Mouse (Mus musculus): ENCODE data around the gene Gfy. TPM values are rescaled to one million over a fixed set of nuclear protein-coding genes. Genes with fewer than 3 reads are reported as not detected.

Gfy gene
- total RNA-seq (2017): not detected in 3 replicates

DNA sequence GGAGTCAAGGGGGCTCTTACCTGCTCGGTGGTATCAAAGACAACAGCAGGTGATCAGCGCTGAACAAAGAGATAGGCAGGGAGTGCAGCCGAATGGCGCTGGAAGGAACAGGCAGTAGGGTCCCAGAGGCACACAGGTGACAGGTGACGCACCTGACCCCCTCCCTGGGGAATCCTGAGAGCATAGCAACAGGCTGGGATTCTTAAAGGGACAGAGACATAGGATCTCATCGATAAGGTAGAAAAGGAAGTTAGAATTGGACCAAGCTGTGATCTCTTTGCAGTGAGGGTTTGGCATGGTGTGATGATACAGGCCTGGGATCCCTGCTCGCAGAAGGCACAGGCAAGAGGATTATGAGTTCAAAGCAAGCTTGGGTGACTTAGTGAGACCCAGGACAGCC, at the start of gene Gfy:
Gfy (minus strand) TSS at position 101 of the 400 bp plus-strand sequence.
- ATAC-seq (replicated peaks; ENCODE audit: insufficient number of reproducible peaks, low FRiP score, low TSS enrichment, poor library complexity, severe bottlenecking): no peak

DNA sequence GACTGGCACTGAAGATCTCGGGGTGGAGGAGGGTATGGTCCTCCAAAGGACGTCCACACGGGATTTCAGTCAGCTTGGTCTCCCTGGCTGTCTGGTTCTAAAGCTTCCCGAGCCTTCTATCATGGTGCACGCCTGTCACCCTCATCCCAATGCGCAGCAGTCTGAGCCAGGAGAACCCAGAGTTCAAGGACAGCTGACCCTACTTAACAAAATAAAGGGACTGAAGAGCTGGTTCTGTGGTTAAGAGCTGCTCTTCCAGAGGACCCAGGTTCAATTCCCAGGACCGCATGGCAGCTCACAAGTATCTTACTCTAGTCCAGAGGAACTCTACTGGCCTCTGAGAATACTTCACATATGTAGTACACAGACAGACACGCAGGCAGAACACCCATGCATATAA, 49.7 kb upstream of the Gfy start:
- no peak for ATAC-seq (replicated peaks; ENCODE audit: insufficient number of reproducible peaks, low FRiP score, low TSS enrichment, poor library complexity, severe bottlenecking)

DNA sequence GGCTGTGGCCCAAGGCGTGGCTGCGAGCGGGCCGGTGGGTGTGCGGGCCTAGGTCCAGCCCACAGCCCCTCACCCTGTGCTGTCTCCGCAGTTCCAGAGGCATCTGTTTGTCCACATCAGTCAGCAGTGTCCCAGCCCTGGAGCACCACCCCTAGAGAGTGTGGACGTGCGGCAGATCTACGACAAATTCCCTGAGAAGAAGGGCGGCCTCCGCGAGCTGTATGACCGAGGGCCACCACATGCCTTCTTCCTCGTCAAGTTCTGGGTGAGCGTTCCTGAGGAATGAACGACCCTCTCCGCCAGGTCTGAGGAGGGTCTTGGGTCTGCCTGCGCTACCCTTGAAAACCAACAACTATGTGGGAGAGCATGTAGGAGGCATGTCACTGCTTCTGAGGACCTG, 49.2 kb upstream of the Gfy start:
- ATAC-seq (replicated peaks; ENCODE audit: insufficient number of reproducible peaks, low FRiP score, low TSS enrichment, poor library complexity, severe bottlenecking): no peak

DNA sequence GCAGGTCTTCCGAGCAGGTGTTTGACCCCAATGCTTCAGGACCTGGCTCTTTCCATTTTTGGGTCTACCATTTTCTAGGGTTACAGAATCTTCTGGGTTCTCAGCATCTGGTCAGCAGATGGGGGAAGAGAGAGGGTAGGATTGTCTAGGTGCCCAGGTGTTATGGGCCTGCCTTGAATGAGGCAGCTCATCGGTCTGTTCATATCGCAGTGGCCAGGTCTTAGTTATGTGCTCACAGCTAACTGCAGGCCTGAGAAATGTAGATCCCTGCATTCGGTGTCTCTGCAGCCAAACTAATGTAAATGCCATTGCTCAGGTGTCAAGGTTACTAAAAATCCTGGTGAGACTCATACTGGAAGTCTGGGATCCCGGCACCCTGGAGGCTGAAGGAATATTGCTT, 47.1 kb upstream of the Gfy start:
- ATAC-seq (replicated peaks; ENCODE audit: insufficient number of reproducible peaks, low FRiP score, low TSS enrichment, poor library complexity, severe bottlenecking): no peak

DNA sequence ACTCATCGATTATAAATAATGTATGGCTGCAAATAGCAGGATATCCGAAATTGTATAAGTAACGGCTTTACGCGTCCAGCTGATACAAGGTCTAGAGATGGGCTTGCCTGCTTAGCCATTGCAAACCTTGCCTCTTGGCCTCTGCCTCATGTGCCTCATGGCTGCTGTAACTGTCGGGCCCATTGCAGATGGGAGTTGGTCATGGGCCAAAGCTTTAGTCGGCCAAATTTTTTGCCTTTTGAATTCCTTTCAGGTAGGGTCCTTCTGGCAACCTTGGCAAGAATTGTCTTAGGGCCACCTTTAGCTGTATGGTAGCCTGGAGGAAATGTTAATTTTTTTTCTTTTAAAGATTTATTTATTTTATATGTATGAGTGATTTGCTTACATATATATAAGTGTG, 45.5 kb upstream of the Gfy start:
- no peak for ATAC-seq (replicated peaks; ENCODE audit: insufficient number of reproducible peaks, low FRiP score, low TSS enrichment, poor library complexity, severe bottlenecking)

DNA sequence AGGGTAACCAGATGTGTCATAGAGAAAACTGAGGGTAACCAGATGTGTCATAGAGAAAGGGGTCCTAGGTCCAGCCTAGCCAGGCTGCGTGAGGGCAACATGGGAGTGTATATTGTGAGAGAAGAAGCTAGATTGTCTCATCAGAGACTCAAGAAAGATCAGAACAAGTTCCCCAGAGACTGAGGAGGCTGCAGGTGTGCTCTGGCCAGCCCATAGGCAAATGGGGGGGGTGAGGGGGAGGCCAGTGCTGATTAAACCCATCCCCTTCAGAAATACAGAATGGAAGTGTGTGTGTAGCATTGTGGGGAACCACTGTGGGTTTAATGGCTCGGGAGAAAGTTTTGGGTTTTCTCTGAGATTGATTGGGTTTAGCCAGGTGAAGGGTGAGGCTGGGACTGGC, 42.3 kb upstream of the Gfy start:
- no peak for ATAC-seq (replicated peaks; ENCODE audit: insufficient number of reproducible peaks, low FRiP score, low TSS enrichment, poor library complexity, severe bottlenecking)

DNA sequence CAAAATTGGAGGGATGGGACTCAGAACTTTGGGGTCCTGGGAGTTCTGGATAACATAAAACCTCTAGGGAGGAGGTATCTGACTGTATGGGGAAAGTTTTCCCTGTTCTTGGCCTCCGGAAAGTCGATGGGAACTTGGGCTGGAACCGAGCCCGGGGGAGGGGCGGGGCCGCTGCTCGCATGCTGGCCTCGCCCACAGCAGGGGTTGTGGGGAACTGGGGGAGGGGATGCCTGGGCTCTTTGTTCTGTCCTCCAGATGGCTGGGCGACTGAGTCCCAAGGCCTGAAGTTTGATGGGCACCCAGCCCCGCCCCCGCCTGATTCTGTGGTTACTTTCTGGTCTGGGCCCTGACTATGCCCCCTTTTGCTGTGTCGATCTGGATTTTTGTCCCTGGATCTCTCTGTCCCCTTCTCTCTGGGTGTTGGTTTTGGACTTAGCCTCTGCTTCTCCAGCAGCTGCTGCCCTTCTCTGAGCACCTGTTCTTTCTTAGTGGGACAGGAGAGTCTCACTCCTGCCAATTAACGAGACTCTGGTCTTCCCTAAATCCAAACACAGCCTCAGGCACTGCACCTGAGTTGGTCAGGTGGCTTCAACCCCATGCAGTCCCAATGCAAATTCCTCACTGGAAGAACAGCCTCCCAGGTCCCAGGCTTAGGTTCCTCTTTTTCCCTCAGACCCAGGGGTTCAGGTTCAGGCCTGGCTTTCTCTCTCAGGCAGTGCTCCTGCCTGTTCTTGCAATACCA, 37.2 kb upstream of the Gfy start:
- no peak for ATAC-seq (replicated peaks; ENCODE audit: insufficient number of reproducible peaks, low FRiP score, low TSS enrichment, poor library complexity, severe bottlenecking)

DNA sequence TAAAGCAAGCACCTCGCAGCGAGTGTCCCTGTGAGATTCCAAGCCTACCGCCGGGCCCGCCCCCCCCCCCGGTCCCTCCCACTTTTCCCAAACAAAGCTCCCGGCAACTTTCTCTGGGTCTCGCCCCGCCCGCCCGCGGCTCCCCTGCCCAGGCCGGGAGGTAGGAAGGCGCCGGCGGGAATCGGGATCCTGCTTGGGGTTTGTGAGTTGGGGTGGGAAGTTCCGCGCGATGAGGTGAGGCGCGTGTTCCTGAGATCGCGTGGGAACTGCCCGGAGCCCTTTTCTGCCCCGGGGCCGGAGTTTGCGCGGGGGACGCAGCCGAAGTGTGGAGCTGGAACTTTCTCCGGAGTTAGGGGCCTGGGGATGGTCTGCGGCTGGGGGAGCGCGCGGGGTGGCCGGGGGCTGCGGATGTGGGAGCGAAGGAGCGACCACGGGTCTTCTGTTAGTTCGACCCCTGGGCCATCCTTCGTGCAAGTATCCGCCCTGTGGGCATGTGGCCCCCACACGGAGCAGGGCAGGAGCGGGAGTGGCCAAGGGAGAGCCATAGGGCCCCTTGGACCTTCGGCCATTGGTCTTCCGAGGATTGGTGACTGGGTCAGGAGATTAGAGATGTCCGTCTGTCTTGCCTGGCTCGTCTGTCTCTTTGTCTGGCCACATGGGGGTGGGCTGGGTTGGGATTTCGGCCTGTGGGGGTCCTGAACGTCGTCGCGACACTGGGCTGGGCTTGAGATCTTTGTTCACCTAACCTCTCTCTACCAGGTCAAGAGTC, 36.5 kb upstream of the Gfy start, which contains the start of gene Tead2:
Tead2 (plus strand) TSS at position 81 of the 769 bp plus-strand sequence.
- no peak for ATAC-seq (replicated peaks; ENCODE audit: insufficient number of reproducible peaks, low FRiP score, low TSS enrichment, poor library complexity, severe bottlenecking)

DNA sequence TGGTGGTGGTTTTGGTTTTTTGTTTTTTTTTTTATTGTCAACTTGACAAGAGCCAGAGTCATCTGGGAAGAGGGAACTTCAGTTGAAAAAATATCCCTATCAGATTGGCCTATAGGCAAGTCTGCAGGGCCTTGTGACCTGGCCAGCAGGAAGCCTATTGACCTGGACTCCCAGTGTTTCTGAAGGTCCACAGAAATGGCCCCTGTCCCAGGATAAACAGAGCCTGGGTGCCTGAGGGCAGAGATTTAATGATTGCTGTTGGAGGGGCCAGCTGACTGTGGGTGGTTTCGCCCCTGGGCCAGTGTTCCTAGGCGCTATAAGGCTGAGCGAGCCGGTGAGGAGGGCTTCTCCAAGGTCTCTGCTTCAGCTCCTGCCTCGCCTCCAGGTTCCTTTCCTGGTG, 34.3 kb upstream of the Gfy start:
- no peak for ATAC-seq (replicated peaks; ENCODE audit: insufficient number of reproducible peaks, low FRiP score, low TSS enrichment, poor library complexity, severe bottlenecking)

DNA sequence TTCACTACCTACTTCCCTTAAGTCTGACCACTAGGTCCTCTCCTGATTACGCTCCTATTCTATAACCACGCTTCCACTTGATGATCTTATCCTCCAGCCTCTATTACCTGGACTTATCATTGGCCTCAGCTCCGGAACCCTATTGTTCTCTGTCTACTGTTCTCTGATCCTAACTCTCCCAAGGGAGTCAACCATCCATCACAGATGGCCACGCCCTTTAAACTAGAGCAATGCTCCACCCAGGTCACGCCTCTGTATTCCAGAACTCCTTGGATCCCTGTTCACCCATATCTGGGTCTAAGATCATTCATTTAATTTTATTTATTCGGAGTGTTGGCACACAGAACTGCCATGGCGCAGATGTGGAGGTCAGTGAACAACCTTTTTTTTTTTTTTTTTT, 33.0 kb upstream of the Gfy start:
- no peak for ATAC-seq (replicated peaks; ENCODE audit: insufficient number of reproducible peaks, low FRiP score, low TSS enrichment, poor library complexity, severe bottlenecking)

DNA sequence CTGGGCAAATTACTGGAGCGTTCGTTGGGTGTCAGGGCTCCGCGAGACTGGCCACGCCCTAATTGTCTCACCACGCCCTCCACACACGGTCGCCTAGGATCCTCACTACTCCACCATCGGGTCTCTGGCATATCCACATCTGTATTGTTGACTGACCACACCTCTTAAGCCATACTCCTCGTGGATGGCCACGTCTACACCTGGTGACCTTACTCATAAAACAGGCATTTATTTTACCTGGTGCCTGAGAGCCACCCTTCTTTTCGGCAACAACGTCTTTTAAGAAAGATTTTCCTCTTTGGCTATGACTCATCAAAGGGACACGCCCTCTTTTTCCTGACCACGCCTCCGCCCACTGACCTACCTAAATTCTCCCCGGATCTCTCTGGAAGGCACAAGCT, 32.5 kb upstream of the Gfy start, which contains the start of gene Dkkl1:
Dkkl1 (minus strand) TSS at position 297 of the 401 bp plus-strand sequence.
- peak; percentile 64 for ATAC-seq (replicated peaks; ENCODE audit: insufficient number of reproducible peaks, low FRiP score, low TSS enrichment, poor library complexity, severe bottlenecking)

DNA sequence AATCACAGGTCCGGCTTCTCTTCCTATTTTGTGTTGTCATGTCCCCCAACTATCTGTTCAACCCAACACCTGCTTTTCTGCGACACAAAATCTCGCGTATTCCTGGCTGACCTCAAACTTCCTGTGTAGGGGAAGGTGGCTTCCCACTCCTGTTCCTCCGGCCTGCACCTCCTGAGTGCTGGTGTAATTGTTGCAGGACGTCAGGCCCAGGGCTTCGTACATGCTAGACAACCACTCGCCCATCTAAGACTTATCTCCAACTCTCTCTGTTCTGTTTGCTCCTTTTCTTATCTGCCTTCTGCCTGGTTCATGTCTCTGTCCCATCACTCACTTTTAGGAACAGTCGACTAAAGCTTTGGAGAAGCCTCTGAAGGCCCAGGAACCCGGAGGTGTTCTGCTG, 31.7 kb upstream of the Gfy start:
- no peak for ATAC-seq (replicated peaks; ENCODE audit: insufficient number of reproducible peaks, low FRiP score, low TSS enrichment, poor library complexity, severe bottlenecking)

DNA sequence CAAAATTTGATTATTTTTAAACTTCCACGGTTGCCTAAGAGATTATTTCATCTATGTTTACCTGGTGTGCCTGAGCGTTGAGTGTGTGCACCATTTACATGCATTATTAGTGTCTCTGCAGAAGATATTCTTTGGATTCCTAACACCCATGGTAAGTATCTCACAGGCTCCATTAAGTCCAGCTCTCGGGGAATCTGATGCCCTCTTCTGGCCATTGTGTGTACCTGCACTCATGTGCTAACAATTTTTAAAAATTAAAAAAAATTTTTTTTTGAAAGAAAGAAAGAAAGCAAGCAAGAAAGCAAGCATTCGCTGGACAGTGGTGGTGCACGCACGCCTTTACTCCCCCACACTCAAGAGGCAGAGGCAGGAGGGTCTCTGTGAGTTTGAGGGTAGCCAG, 28.9 kb upstream of the Gfy start:
- no peak for ATAC-seq (replicated peaks; ENCODE audit: insufficient number of reproducible peaks, low FRiP score, low TSS enrichment, poor library complexity, severe bottlenecking)

DNA sequence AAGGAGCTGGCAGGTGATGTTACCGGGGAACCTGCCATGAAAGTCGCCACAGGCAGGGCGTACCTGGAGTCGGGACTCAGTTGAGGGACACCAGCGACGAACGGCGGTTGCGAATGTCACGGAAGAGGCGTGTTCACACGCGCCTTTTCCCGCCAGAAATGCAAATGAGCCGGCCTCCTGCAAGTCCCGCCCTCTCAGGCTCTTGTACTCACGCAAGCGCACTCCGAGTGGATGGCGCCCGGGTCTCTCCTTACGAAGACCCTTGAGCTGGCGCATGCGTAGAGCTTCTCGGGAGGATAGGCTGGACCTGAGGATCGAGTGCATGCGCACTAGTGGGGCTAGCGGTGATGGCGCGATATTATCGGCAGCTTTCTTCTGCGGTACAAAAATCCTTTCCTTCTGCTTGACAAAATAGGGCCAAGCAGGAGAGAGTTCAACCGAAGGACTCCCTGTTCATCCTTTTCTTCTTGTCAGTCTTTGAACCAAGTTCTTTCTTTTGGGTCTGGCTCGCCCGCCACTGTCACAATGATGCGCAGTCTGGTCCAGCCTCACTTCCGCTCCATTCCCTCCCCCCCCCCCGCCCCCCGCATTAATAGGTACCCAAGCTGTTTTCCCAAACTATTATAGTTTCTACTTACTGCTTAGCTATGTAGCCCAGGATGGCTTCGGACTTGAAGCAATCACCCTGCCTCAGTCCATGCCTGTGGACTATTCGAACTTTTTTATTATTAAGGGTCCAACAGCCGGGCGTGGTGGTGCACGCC, 25.2 kb upstream of the Gfy start, which contains the start of gene Ccdc155:
Ccdc155 (minus strand) TSS at position 513 of the 764 bp plus-strand sequence.
- ATAC-seq (replicated peaks; ENCODE audit: insufficient number of reproducible peaks, low FRiP score, low TSS enrichment, poor library complexity, severe bottlenecking): peak; percentile 82

DNA sequence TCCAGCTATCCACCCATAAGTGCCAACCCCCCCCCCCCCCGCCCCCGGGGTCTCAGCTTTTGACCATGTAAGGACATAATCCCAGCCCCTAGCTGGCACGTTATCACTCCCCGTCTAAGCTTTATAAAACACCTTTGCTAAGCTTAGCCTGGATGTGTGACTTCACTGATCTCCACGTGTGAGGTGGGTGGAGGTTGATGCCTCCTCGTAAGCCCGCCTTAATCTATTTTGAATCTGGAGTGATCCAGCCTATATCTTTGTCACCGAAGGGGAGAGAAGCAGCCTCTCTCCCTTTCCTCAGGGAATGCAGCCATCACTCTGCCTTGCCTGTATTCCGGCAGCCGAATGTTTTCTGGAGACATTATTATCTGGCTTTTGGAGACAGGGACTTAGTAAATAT, 23.3 kb upstream of the Gfy start:
- ATAC-seq (replicated peaks; ENCODE audit: insufficient number of reproducible peaks, low FRiP score, low TSS enrichment, poor library complexity, severe bottlenecking): no peak

DNA sequence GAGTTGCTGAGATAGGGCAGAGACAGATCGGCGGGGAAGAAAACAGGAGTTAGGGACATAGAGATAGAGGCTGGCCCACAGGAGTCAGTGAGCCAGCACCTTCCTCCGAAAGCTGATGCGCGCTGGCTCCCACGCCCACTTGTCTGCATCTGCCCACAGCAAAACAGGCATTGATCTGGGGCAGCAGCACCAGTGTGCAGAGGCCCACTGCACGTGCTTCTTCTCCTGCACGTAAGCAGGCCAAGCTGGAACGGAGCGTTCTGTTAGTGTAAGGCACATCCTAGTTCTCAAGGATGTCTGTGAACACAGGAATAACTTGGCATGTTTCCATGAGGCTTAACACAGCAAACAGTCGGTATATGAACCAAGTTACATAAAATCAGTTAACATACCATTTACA, 19.6 kb upstream of the Gfy start:
- no peak for ATAC-seq (replicated peaks; ENCODE audit: insufficient number of reproducible peaks, low FRiP score, low TSS enrichment, poor library complexity, severe bottlenecking)

DNA sequence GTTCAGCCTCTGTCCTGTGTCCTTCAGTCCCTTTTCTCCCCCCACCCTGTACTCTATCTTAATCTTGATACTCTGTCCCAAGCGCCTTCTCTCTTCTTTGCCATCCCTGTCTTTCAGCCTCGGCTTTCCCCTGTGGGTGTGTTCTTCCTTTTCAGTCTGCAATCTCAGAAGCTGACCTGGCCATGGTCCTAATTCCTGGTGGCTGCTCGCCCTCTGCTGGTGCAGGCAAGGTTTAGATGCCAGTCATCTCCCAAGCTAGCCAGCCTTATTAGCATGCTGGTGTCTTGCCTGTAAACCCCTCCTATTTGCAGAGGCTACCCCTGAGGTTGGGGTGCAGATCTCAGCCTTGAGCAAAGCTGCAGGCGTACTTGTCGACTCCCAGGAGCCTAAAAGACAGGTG, 19.1 kb upstream of the Gfy start:
- ATAC-seq (replicated peaks; ENCODE audit: insufficient number of reproducible peaks, low FRiP score, low TSS enrichment, poor library complexity, severe bottlenecking): peak; percentile 60; the same call in 1 of the 2 replicates

DNA sequence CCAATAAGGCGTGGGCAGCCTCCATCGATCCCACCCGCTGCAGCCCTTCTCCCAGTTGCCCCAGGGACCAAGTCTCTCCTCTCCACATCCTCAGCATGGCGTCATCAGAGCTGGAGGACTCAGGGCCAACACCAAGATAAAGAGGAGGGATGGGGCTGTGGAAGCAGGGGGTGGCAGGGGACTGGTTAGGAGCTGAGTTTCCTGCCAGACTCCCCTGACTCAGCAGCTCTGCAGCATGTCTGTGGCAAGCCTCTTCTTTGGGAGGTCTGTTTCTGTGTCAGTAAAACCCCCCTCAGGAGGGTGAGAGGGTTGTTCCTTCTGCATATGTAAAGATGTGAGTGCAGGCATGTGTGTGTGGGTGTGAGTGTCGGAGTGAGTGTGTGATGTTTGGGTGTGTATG, 17.6 kb upstream of the Gfy start:
- ATAC-seq (replicated peaks; ENCODE audit: insufficient number of reproducible peaks, low FRiP score, low TSS enrichment, poor library complexity, severe bottlenecking): no peak

DNA sequence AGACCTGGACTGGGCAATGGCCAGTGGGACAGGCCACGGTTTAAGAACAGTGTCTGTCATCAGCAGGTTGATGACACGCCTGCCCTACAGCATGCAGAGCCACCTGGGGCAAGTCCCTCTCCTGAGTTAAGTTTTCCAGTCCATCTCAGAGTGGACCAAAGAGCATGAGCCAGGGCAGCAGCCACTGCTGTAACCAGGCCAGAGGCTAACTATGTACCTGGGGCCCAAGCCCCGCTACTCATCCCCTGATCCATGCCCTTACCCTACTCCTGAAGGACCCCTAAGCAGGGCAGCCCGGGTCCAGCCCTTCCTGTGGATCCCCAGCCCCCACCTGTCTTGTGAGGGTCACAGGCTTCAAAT, 16.8 kb upstream of the Gfy start:
- no peak for ATAC-seq (replicated peaks; ENCODE audit: insufficient number of reproducible peaks, low FRiP score, low TSS enrichment, poor library complexity, severe bottlenecking)

Data from monocyte, adult 5-6 weeks (primary cell).